Mouse (Mus musculus) embryonic facial prominence, embryonic 11.5 days (tissue): Measurements from ENCODE around the gene Sypl2. TPM values are rescaled to one million over a fixed set of nuclear protein-coding genes. Genes with fewer than 3 reads are reported as not detected.
A peak's percentile ranks its signal among the peaks of the same experiment; 100 is the strongest.

Source experiments
- ATAC-seq: fragments of 200-750 bp; cut with Nextera tagmentation; replicated peaks from 2 replicates; pipeline ENCODE4 v1.8.0; 2017; ENCODE audit warnings: low read depth; ENCODE audit not compliant: insufficient number of reproducible peaks, low FRiP score, low TSS enrichment
- DNase-seq: peaks from one replicate; pipeline ENCODE4 v3.0.0-alpha.2; 2015; ENCODE audit warnings: low spot score
- H3K27ac ChIP-seq: fragments of 300-500 bp; sonication (generic); replicated peaks from 2 replicates; pipeline ENCODE4 v1.5.1; 2014; ENCODE audit warnings: mild to moderate bottlenecking, low read depth, low read length, control low read depth
- H3K27me3 ChIP-seq: fragments of 300-500 bp; sonication (generic); 2 replicates; pipeline ENCODE4 v1.6.1; 2014; ENCODE audit warnings: mild to moderate bottlenecking, low read length, moderate library complexity, mixed read lengths; ENCODE audit not compliant: control insufficient read depth, insufficient read depth
- H3K36me3 ChIP-seq: fragments of 300-500 bp; sonication (generic); replicated peaks from 2 replicates; pipeline ENCODE4 v1.6.1; 2014; ENCODE audit warnings: low read depth, mild to moderate bottlenecking, low read length, moderate library complexity, mixed read lengths; ENCODE audit not compliant: control insufficient read depth, insufficient read depth
- H3K4me1 ChIP-seq: fragments of 300-500 bp; sonication (generic); 2 replicates; pipeline ENCODE4 v1.6.1; 2014; ENCODE audit warnings: low read length, mixed read lengths; ENCODE audit not compliant: control insufficient read depth, insufficient read depth
- H3K4me2 ChIP-seq: fragments of 300-500 bp; sonication (generic); 2 replicates; pipeline ENCODE4 v1.6.1; 2014; ENCODE audit warnings: low read depth, mild to moderate bottlenecking, control low read depth, low read length, moderate library complexity
- H3K4me3 ChIP-seq: fragments of 300-500 bp; sonication (generic); 2 replicates; pipeline ENCODE4 v1.5.1; 2014; ENCODE audit warnings: low read depth, low read length, control low read depth
- H3K9ac ChIP-seq: fragments of 300-500 bp; sonication (generic); replicated peaks from 2 replicates; pipeline ENCODE4 v1.6.1; 2014; ENCODE audit warnings: mild to moderate bottlenecking, control low read depth, low read length
- H3K9me3 ChIP-seq: fragments of 300-500 bp; sonication (generic); replicated peaks from 2 replicates; pipeline ENCODE4 v1.6.1; 2016; ENCODE audit warnings: mild to moderate bottlenecking, low read length, inconsistent platforms, mixed read lengths; ENCODE audit not compliant: control insufficient read depth
- WGBS: fragments of 180-500 bp; shearing (Covaris S2); extraction: QIAGEN DNeasy Blood & Tissue Kit; methylation state at CpG from one replicate; pipeline ENCODE4 v1.1.7; 2014; 5-methylcytosine and 5-hydroxymethylcytosine counted together
- polyA plus RNA-seq: library from polyadenylated mRNA; unstranded; fragments of >200 nt; fragmentation: Nextera tagmentation; extraction: Ambion mirVana; gene quantifications from 2 replicates; pipeline ENCODE4 v1.2.1, GENCODE M21; 2014

Sypl2 gene
- polyA plus RNA-seq, 1 experiment from 2014 or later: 0.95 TPM

DNA sequence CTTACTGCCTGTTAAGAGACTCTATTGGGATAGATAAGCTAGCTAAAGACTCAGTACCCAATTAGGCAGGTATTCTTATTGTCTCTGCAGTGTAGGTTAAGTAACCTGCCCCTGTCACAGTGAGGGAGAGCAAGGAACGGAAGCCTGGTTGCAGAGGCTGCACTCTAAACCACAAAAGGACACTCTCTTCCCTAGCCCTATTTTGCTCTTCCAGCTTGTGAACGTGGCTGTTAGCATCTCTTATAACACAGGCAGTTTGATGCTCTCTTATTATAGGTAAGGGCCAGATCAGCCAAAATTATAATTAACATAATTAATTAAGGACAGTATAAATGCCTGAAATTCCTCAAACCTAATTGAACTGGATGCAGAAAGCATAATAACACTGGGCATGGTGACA is 45.9 kb downstream of the Sypl2 start:
- no peak for DNase-seq
- H3K27ac ChIP-seq: no peak overlapping the region
- H3K36me3 ChIP-seq: no peaks in the 10 kb centered on the region
- no peaks in the 10 kb centered on the region for H3K27me3 ChIP-seq
- H3K4me2 ChIP-seq: no peak overlapping the region
- no peaks in the 10 kb centered on the region for H3K9me3 ChIP-seq
- WGBS: 44% methylated on average over 2 of the region's 2 CpGs
- H3K4me1 ChIP-seq: no peaks in the 10 kb centered on the region
- no peak overlapping the region for H3K4me3 ChIP-seq
- ATAC-seq: no peak
- no peak overlapping the region for H3K9ac ChIP-seq

DNA sequence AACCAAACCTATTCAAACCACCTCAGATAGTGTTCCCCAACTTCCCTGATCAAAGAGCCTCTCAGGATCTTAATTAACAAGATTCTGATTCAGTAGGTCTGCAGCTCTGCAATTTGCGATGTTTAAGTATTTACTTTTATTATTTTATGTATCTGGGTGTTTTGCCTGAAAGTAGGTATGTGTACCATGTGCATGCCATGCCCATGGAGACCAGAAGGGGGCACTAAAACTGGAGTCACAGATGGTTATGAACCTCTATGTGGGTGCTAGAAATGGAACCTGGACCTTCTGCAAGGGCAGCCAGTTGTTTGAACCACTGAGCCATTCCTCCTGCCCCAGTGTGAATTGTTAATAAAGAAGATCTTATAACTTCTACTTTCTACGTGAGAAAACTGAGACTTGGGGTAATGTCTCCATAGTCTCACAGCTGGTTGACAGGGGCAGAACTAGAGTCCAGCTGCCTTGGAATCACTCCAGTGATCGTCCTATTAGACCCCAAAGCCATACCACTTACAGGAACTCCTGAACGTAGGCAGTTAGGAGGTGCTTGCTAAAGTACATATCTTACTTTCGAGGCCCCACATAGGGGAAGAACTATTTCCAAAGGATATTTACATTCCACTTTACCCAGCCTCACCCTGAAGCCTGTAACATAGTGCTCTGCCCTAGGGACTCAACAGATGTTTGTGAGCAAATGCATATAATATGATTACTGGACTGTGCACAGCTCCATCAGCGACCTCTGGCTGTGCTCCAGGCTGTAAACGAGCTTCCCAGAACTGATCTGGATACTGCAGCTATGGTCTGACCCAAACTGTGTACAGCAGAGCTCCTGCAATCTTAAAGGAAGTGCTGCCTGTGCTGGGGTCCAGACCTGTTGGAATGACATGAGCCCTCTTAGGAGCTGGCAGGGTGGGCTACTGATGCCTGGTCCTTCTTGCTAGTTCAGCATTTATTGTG is 47.4 kb downstream of the Sypl2 start:
- H3K4me2 ChIP-seq: no peak overlapping the region
- no peaks in the 10 kb centered on the region for H3K4me1 ChIP-seq
- DNase-seq (no peak), ATAC-seq (no peak)
- H3K27me3 ChIP-seq: no peaks in the 10 kb centered on the region
- no peaks in the 10 kb centered on the region for H3K36me3 ChIP-seq
- H3K9ac ChIP-seq: no peak overlapping the region
- no peak overlapping the region for H3K27ac ChIP-seq
- 79% methylated on average over 7 of the region's 7 CpGs for WGBS
- no peaks in the 10 kb centered on the region for H3K9me3 ChIP-seq
- H3K4me3 ChIP-seq: no peak overlapping the region

DNA sequence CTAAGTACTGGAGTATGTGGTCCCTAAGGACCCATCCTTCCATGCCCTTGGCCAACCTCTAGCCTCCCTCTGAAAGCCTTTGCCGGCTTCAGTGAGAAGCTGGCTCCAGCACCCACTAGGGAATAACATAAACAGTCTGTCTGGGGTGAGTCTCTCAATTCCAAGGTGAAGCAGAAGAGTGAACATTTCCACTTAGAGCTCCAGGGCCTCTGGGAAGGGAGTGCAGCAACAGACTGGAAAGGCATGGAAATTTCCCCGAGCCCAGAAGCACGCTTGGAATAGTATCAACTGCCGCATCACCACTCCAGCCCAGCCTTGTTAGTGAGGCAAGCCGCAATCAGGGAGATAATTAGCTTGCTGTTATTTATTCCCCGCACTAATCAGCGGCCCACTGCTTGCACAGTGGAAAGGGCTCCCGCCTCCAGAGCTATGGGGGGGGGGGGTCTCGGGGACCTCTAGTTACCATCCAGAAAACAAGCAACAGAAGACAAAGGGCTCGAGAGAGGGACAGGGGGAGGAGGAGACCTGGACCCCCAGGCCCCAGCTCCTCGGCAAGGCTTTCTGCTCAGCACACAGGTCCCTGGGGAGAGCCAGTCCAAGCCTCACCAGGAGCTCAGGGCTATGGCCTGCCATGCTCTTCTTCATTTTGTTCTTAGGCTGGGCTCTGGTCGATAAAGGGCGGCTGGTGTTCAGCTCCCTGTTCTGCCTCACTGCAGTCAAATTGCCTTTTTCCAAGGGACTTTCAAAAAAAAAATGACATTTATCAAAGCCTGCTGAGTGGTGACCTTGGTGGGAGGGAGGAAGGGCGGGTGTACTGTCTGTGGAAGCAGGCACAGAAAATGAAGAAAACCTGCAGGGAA is 51.5 kb downstream of the Sypl2 start:
- Histone ChIP-seq H3K4me3 (no peak overlapping the region), H3K4me1 (no peaks in the 10 kb centered on the region), H3K27ac (0 out of 2 replicates have a peak overlapping the region, but pooled peaks have one; percentile 16), H3K9me3 (no peaks in the 10 kb centered on the region), H3K36me3 (no peaks in the 10 kb centered on the region), H3K4me2 (no peak overlapping the region), H3K27me3 (no peaks in the 10 kb centered on the region), H3K9ac (peak overlapping the region; percentile 22; the same call in 1 of the 2 replicates)
- WGBS: 23% methylated on average over 14 of the region's 14 CpGs
- peak; percentile 73 for ATAC-seq
- peak; percentile 47 for DNase-seq

DNA sequence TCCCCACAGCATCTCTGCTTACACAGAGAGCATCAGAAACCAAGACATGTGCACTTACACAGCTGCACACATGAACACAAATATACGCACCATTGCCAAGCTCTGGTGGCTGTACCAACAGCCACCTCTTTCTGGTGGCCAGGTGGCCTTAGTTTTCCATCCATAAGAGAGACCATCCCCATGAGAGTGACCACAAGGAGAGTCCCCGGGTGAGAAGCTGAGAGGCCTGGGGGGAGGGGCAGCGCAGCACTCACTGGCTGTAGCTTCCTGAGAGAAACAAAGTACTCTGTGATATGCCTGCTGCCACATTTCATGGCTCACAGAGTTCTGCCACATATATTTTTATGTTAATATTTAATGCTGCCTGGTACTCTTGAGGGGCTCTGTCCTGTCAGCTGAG is 57.2 kb downstream of the Sypl2 start:
- Histone ChIP-seq H3K4me2 (no peak overlapping the region), H3K9me3 (no peaks in the 10 kb centered on the region), H3K9ac (0 out of 2 replicates have a peak overlapping the region, but pooled peaks have one; percentile 5), H3K36me3 (no peaks in the 10 kb centered on the region), H3K4me3 (no peak overlapping the region), H3K27ac (no peak overlapping the region), H3K4me1 (peaks cover 16% of the 10 kb centered on the region), H3K27me3 (no peaks in the 10 kb centered on the region)
- DNase-seq: no peak
- WGBS: 36% methylated on average over 3 of the region's 3 CpGs
- ATAC-seq: no peak

DNA sequence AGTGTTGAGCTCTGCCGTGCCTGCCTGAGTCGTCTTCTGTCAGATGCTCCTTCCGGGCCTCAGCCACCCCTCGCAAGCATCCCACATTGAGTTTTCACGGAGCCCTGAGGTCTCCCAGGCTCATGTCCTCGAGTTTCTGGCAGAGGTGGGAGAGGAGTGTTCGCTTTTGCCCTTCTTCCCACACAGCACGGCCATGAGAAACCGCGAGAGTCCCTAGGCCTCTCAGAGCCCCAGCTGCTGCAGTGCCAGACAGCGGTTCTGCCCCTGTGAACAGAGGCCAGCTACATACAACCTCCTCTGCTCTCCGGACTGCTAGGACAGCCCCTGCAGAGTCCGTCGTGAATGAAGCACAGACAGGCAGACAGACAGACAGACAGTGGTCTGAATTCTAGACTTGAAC is 58.9 kb downstream of the Sypl2 start:
- no peak for DNase-seq
- H3K9ac ChIP-seq: 0 out of 2 replicates have a peak overlapping the region, but pooled peaks have one; percentile 8
- H3K9me3 ChIP-seq: no peaks in the 10 kb centered on the region
- H3K4me1 ChIP-seq: peaks cover 16% of the 10 kb centered on the region
- no peak overlapping the region for H3K4me2 ChIP-seq
- no peaks in the 10 kb centered on the region for H3K36me3 ChIP-seq
- no peaks in the 10 kb centered on the region for H3K27me3 ChIP-seq
- peak overlapping the region; percentile 29; the same call in 1 of the 2 replicates for H3K27ac ChIP-seq
- ATAC-seq: no peak
- H3K4me3 ChIP-seq: no peak overlapping the region
- 35% methylated on average over 14 of the region's 14 CpGs for WGBS

DNA sequence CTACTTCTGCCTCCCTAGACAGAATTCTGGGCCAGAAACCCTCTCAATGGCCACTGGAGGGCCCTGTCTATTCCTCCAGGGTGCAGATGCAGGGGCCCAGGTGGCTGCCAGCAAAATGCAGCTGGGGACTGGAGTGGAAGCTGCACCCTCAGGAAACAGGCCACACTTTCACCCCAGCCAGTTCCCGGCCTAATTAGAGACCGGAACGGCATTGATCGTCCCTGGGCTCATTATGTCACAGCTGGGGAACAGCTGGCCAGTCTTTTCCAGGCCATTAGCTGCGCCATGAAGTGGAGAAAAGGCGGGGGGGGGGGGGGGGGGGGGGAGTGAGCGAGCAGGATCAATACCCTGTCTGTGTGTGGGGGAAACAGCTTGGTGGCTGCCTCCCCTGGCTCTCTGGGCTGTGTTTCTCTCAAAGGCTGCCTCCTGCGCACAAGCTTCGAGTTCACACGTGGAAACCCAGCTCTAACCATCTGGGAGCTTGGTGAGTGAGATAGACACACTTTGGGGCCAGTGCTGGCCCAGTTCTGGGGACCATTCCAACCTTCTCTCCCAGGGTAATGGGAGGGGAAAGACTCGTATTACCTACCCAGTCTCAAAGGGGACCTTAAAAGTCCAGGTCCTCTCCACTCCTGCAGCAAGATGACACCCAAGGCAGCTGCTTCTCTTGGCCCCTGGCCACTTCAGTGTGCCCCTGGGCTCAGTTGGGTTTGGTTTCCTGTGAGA is 59.8 kb downstream of the Sypl2 start:
- ATAC-seq: peak; percentile 54
- Histone ChIP-seq H3K27ac (0 out of 2 replicates have a peak overlapping the region, but pooled peaks have one; percentile 56), H3K27me3 (no peaks in the 10 kb centered on the region), H3K9ac (no peak overlapping the region; the same call in 1 of the 2 replicates), H3K4me1 (peaks cover 16% of the 10 kb centered on the region), H3K4me2 (no peak overlapping the region), H3K36me3 (no peaks in the 10 kb centered on the region), H3K4me3 (no peak overlapping the region), H3K9me3 (no peaks in the 10 kb centered on the region)
- peak; percentile 79 for DNase-seq
- 6% methylated on average over 9 of the region's 11 CpGs for WGBS

DNA sequence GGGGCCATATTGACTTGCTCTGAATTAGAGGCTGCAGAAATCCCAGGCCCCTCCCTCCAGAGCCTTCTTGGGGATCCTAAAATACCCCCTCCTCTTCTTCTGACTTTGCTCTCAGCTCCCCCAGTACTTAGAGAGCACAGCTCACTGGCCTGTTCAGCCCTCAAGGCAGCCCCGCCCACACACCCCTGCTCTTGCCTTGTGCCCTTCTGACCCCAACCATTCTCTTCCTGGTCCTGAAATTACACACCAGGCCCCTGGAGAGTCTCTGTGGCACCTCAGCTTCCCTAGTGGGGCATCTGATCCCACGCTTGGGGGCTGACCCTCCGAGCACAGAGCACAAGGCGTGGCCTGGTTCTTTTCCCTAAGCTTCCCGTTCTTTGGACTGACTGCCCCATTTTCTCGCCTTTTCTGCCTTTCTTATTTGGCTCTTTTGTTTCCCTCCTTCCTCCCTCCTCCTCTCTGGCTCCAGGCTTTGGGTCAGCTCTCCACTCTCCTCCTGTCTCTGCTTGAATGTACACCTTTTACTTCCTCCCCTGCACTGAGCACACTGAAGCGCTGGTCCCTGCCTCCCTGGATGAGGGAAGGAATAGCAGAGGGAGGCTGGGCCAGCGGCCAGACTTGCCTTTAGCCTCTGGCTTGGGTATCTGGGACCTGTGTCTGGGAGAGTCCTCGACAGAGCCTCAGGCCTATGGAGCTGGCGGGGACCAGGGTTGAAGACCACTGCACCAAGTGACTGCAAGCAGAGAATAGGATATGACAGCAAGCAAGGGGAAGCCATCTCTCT is 60.7 kb downstream of the Sypl2 start:
- peak; percentile 26; the same call in 1 of the 2 replicates for ATAC-seq
- Histone ChIP-seq H3K4me1 (peaks cover 16% of the 10 kb centered on the region), H3K27ac (peak overlapping the region; percentile 65), H3K4me2 (peak overlapping the region; percentile 23; the same call in 1 of the 2 replicates), H3K36me3 (no peaks in the 10 kb centered on the region), H3K27me3 (no peaks in the 10 kb centered on the region), H3K9me3 (no peaks in the 10 kb centered on the region), H3K9ac (peak overlapping the region; percentile 13), H3K4me3 (no peak overlapping the region)
- peak; percentile 33 for DNase-seq
- WGBS: 15% methylated on average over 10 of the region's 10 CpGs
